Mouse (Mus musculus): ENCODE measurements around the gene Eif2ak1. TPM values are rescaled to one million over a fixed set of nuclear protein-coding genes. Genes with fewer than 3 reads are reported as not detected.

Gene Eif2ak1
- polyA plus RNA-seq, 2 experiments: 25.8 to 40.6 TPM

DNA sequence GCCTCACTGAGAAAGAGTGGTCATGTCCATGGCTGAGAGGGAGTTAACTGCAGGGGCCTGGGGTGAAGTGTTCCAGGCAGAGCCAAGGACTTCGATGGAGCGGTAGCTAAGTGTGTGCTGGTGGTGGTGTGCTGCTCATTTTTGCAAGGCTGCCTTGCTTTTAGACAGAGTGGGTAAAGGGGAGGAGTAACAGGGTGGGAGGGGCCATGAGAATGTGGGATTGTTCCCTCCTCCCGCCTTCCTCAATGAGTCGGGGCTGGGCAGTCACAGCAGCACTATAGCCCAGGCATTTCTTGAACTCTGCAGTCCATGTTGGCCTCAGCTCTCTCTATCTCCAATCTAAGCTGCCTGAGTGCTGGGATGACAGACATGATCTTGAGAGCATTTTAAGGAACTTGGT lies 57.0 kb downstream of the Eif2ak1 start:
- Histone ChIP-seq H3K4me3 (replicated peaks; ENCODE audit: low read length) (no peak overlapping the region), H3K27me3 (ENCODE audit: control insufficient read depth, insufficient read depth, low read length) (no peaks in the 10 kb centered on the region), H3K9ac (ENCODE audit: low read depth, low read length, severe bottlenecking) (no peak overlapping the region), H3K9me3 (ENCODE audit: control insufficient read depth, low read length) (no peaks in the 10 kb centered on the region), H3K36me3 (ENCODE audit: control insufficient read depth, insufficient read depth, low read length) (peaks cover 56% of the 10 kb centered on the region), H3K27ac (replicated peaks; ENCODE audit: low read depth, low read length) (no peak overlapping the region), H3K4me2 (replicated peaks; ENCODE audit: low read depth, low read length, severe bottlenecking) (no peak overlapping the region), H3K4me1 (ENCODE audit: control insufficient read depth, insufficient read depth, low read length) (no peaks in the 10 kb centered on the region)
- no peak for ATAC-seq (ENCODE audit: low FRiP score, low read depth)
- no peak for DNase-seq (ENCODE audit: low spot score)
- 69% methylated on average over 4 of the region's 4 CpGs for WGBS
- no peak for TF ChIP-seq POLR2A (IDR thresholded peaks at IDR 0.05; ENCODE audit: borderline replicate concordance, extremely low read depth, insufficient read depth, insufficient read length)

DNA sequence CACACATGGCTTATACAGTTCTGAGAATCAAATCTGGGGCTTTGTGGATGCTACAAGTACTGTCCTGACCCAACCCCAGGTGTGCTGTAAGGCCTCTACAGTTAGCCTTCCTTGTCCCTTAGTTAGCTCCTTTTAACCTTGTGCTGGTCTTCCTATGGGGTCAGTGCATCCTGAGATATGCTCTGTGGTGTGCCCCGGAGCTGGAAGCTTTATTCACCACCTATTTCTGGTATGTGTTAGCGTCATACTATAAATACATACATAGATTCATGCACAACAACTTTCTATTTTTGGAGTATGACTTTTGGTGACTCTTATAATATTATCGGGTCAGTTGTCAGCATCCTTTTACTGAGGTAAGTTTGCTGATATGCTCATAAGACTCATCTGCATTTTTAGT lies 67.7 kb downstream of the Eif2ak1 start:
- no peak overlapping the region for H3K9ac ChIP-seq (ENCODE audit: low read depth, low read length, severe bottlenecking)
- H3K9me3 ChIP-seq (ENCODE audit: control insufficient read depth, low read length): 0 out of 2 replicates have a peak, but pooled peaks cover 3% of the 10 kb centered on the region
- WGBS: 93% methylated on average over 3 of the region's 3 CpGs
- ATAC-seq (ENCODE audit: low FRiP score, low read depth) (no peak), DNase-seq (ENCODE audit: low spot score) (no peak)
- TF ChIP-seq POLR2A (IDR thresholded peaks at IDR 0.05; ENCODE audit: borderline replicate concordance, extremely low read depth, insufficient read depth, insufficient read length): no peak
- no peak overlapping the region for H3K27ac ChIP-seq (replicated peaks; ENCODE audit: low read depth, low read length)
- H3K36me3 ChIP-seq (ENCODE audit: control insufficient read depth, insufficient read depth, low read length): peaks cover 97% of the 10 kb centered on the region
- H3K27me3 ChIP-seq (ENCODE audit: control insufficient read depth, insufficient read depth, low read length): no peaks in the 10 kb centered on the region
- H3K4me2 ChIP-seq (replicated peaks; ENCODE audit: low read depth, low read length, severe bottlenecking): no peak overlapping the region
- H3K4me3 ChIP-seq (replicated peaks; ENCODE audit: low read length): no peak overlapping the region
- H3K4me1 ChIP-seq (ENCODE audit: control insufficient read depth, insufficient read depth, low read length): no peaks in the 10 kb centered on the region

DNA sequence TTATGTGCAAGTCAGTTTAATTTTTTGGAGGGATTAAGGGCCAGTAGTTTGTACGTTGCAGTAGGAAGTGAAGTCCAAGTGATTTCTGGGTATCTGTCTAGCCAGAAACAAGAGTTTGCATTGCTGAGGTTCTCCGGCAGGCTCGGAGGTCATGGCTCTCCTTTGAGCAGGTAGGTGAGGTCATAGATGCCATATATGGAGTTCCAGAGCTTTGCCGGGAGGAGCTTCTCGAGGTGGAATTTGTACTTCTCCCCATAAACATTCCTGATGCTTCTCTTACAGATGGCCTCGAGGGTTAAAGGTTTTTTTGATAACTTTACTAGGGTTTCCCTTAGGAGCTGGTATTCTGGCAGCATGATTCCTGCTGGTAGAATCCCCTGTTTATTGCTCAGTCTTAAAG lies 73.2 kb downstream of the Eif2ak1 start:
- Histone ChIP-seq H3K36me3 (ENCODE audit: control insufficient read depth, insufficient read depth, low read length) (peaks cover 68% of the 10 kb centered on the region), H3K4me3 (replicated peaks; ENCODE audit: low read length) (no peak overlapping the region), H3K9ac (ENCODE audit: low read depth, low read length, severe bottlenecking) (no peak overlapping the region), H3K9me3 (ENCODE audit: control insufficient read depth, low read length) (0 out of 2 replicates have a peak, but pooled peaks cover 3% of the 10 kb centered on the region), H3K27ac (replicated peaks; ENCODE audit: low read depth, low read length) (no peak overlapping the region), H3K4me1 (ENCODE audit: control insufficient read depth, insufficient read depth, low read length) (no peaks in the 10 kb centered on the region), H3K27me3 (ENCODE audit: control insufficient read depth, insufficient read depth, low read length) (no peaks in the 10 kb centered on the region), H3K4me2 (replicated peaks; ENCODE audit: low read depth, low read length, severe bottlenecking) (no peak overlapping the region)
- WGBS: 52% methylated on average over 6 of the region's 6 CpGs
- ATAC-seq (ENCODE audit: low FRiP score, low read depth) (no peak), DNase-seq (ENCODE audit: low spot score) (no peak)
- TF ChIP-seq POLR2A (IDR thresholded peaks at IDR 0.05; ENCODE audit: borderline replicate concordance, extremely low read depth, insufficient read depth, insufficient read length): no peak

DNA sequence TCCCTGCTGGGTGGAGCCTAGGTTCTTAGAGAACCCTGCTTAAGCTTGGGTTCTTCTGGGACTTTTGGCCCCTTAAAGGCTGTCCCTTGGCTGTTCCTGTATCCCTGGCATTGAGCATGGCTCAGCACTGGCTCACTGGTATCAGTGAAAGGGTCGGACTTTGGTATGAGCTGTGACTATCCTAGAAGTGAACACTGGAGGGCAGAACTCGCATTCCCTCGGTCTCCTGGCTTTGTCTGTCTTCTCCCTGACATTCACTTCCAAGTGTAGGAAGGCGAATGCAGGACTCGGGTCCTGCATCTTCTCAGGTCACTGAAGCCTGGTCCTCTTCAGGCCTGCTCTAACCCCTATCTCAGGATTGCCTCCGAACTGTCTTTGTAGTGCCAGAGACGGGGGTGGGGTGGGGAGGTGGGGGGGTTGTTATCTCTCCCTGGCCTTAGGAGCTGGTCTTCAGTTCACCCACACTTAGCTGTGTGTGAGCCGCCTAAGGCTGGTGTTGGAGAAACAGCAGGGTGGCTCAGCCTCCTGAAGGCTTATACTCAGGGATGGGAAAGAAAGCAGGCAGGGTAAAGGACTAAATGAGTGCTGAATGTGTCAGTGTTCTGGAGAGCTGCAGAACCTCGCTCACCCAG lies 74.8 kb downstream of the Eif2ak1 start:
- Histone ChIP-seq H3K4me1 (ENCODE audit: control insufficient read depth, insufficient read depth, low read length) (no peaks in the 10 kb centered on the region), H3K4me2 (replicated peaks; ENCODE audit: low read depth, low read length, severe bottlenecking) (no peak overlapping the region), H3K9ac (ENCODE audit: low read depth, low read length, severe bottlenecking) (no peak overlapping the region), H3K4me3 (replicated peaks; ENCODE audit: low read length) (no peak overlapping the region), H3K36me3 (ENCODE audit: control insufficient read depth, insufficient read depth, low read length) (peaks cover 61% of the 10 kb centered on the region), H3K9me3 (ENCODE audit: control insufficient read depth, low read length) (no peaks in the 10 kb centered on the region), H3K27me3 (ENCODE audit: control insufficient read depth, insufficient read depth, low read length) (no peaks in the 10 kb centered on the region), H3K27ac (replicated peaks; ENCODE audit: low read depth, low read length) (no peak overlapping the region)
- TF ChIP-seq POLR2A (IDR thresholded peaks at IDR 0.05; ENCODE audit: borderline replicate concordance, extremely low read depth, insufficient read depth, insufficient read length): no peak
- DNase-seq (ENCODE audit: low spot score): no peak
- ATAC-seq (ENCODE audit: low FRiP score, low read depth): no peak
- WGBS: 70% methylated on average over 9 of the region's 9 CpGs

DNA sequence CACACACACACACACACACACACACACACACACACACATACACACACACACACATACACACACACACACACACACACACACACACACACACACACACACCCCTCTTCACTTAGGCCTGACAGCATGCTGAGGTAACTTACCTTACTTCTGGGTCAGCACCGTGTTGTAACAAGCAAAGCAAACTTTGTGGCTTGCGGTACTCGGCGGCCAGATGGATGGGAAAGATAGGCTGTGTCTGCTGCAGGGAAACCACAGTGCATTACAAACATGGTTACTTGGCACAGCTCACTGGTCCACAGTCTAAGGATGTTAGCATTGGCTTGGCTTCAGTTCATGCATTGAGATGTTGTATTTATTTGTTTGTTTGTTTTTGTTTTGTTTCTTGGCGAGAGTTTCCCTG lies 75.8 kb downstream of the Eif2ak1 start:
- peaks cover 61% of the 10 kb centered on the region for H3K36me3 ChIP-seq (ENCODE audit: control insufficient read depth, insufficient read depth, low read length)
- 68% methylated on average over 5 of the region's 5 CpGs for WGBS
- H3K9ac ChIP-seq (ENCODE audit: low read depth, low read length, severe bottlenecking): no peak overlapping the region
- H3K27ac ChIP-seq (replicated peaks; ENCODE audit: low read depth, low read length): no peak overlapping the region
- no peaks in the 10 kb centered on the region for H3K9me3 ChIP-seq (ENCODE audit: control insufficient read depth, low read length)
- H3K4me2 ChIP-seq (replicated peaks; ENCODE audit: low read depth, low read length, severe bottlenecking): no peak overlapping the region
- no peak for ATAC-seq (ENCODE audit: low FRiP score, low read depth)
- no peak for TF ChIP-seq POLR2A (IDR thresholded peaks at IDR 0.05; ENCODE audit: borderline replicate concordance, extremely low read depth, insufficient read depth, insufficient read length)
- DNase-seq (ENCODE audit: low spot score): no peak
- H3K4me1 ChIP-seq (ENCODE audit: control insufficient read depth, insufficient read depth, low read length): no peaks in the 10 kb centered on the region
- no peak overlapping the region for H3K4me3 ChIP-seq (replicated peaks; ENCODE audit: low read length)
- no peaks in the 10 kb centered on the region for H3K27me3 ChIP-seq (ENCODE audit: control insufficient read depth, insufficient read depth, low read length)
